17 mouse cellular contexts compared by ENCODE assay signal in genomic region chr1:179045856-179046714, GRCm38 (mm10).
DNase-seq lines count a peak whose midpoint lies in the region; ATAC-seq and TF ChIP-seq lines count a peak whose summit lies in the region.
"Had no signal": no experiment of that assay in that cellular context is flagged by ENCODE, and none has a peak within 500 bp of the region (broad histone marks: within the 10 kb centered on the region; RNA-seq: fewer than 3 reads in every experiment).

No protein-coding gene starts in this region.

- H3K4me1 ChIP-seq in liver, embryonic 15.5 days (replicated peaks) = peaks cover 3% of the 10 kb centered on the region; the same call in 1 of the 2 replicates
- H3K4me1 ChIP-seq in bone marrow macrophage, adult 2 months (ENCODE audit: control insufficient read depth, insufficient read depth, low read length) = peaks cover 29% of the 10 kb centered on the region
- H3K4me1 ChIP-seq in liver, postnatal 0 days (ENCODE audit: insufficient read depth) = peaks cover 5% of the 10 kb centered on the region; the same call in 1 of the 2 replicates

- 57% methylated on average over 17 of the region's 17 CpGs for WGBS in liver, embryonic 15.5 days (ENCODE audit: insufficient replicate concordance)
- WGBS in liver, postnatal 0 days (ENCODE audit: insufficient replicate concordance) = 57% methylated on average over 17 of the region's 17 CpGs

- no peak for DNase-seq in liver
- peak; percentile 44 for DNase-seq in liver, postnatal 0 days
- no peak for DNase-seq in right cerebral cortex, postnatal 10 days (ENCODE audit: low spot score in 2 of 2)
- no peak for DNase-seq in urinary bladder, postnatal 4 days (ENCODE audit: low spot score in 2 of 2)
- DNase-seq: adrenal gland, postnatal 25 days; cerebellum, adult 2 months; gastrocnemius, postnatal 25 days; heart, postnatal 10 days; kidney, adult 11 months; left cerebral cortex, postnatal 4 days; right cerebral cortex, postnatal 14 days had no signal

- H3K4me3 ChIP-seq in liver, embryonic 15.5 days (replicated peaks) = no peak overlapping the region
- no peak overlapping the region for H3K4me3 ChIP-seq in bone marrow macrophage, adult 2 months (ENCODE audit: insufficient read depth, low read length)
- H3K4me3 ChIP-seq in liver, postnatal 0 days (ENCODE audit: low read depth, low read length) = no peak overlapping the region
- H3K4me3 ChIP-seq: layer of hippocampus, adult 2 months; midbrain, embryonic 10.5 days; neural tube, embryonic 12.5 days had no signal

- H3K4me2 ChIP-seq in liver, embryonic 15.5 days = no peak overlapping the region
- H3K4me2 ChIP-seq in liver, postnatal 0 days (ENCODE audit: low read depth, low read length) = peak overlapping the region; percentile 22; the same call in 1 of the 2 replicates
- H3K4me2 ChIP-seq: neural tube, embryonic 12.5 days had no signal

- no peak overlapping the region for H3K9ac ChIP-seq in liver, embryonic 15.5 days
- H3K9ac ChIP-seq in liver, postnatal 0 days (replicated peaks) = no peak overlapping the region
- H3K9ac ChIP-seq: neural tube, embryonic 12.5 days had no signal

- TF ChIP-seq CTCF in bone marrow macrophage, adult 2 months (IDR thresholded peaks at IDR 0.05; ENCODE audit: low read depth, low read length) = no peak
- TF ChIP-seq CTCF in liver, postnatal 0 days (IDR thresholded peaks at IDR 0.05; ENCODE audit: low read depth) = no peak

- peak overlapping the region; percentile 68 for H3K27ac ChIP-seq in liver, embryonic 15.5 days (replicated peaks)
- peak overlapping the region; percentile 59 for H3K27ac ChIP-seq in bone marrow macrophage, adult 2 months (ENCODE audit: insufficient read depth, low read depth, low read length)
- H3K27ac ChIP-seq in liver, postnatal 0 days (ENCODE audit: low read depth) = peak overlapping the region; percentile 69
- H3K27ac ChIP-seq: layer of hippocampus, adult 2 months; midbrain, embryonic 10.5 days; neural tube, embryonic 12.5 days had no signal

- H3K27me3 ChIP-seq in liver, embryonic 15.5 days = no peaks in the 10 kb centered on the region
- no peaks in the 10 kb centered on the region for H3K27me3 ChIP-seq in liver, postnatal 0 days (ENCODE audit: insufficient read depth, low read length)
- H3K27me3 ChIP-seq: neural tube, embryonic 12.5 days had no signal

- H3K9me3 ChIP-seq in liver, embryonic 15.5 days (replicated peaks) = no peaks in the 10 kb centered on the region
- H3K9me3 ChIP-seq in liver, postnatal 0 days (ENCODE audit: low read length) = no peaks in the 10 kb centered on the region
- H3K9me3 ChIP-seq: midbrain, embryonic 10.5 days; neural tube, embryonic 12.5 days had no signal

- peak; percentile 32; the same call in 1 of the 2 replicates for TF ChIP-seq EP300 in liver, postnatal 0 days (IDR thresholded peaks at IDR 0.05; ENCODE audit: low read depth)

- no peaks in the 10 kb centered on the region for H3K36me3 ChIP-seq in liver, embryonic 15.5 days (replicated peaks)
- H3K36me3 ChIP-seq in liver, postnatal 0 days (replicated peaks; ENCODE audit: insufficient read depth, low read length) = no peaks in the 10 kb centered on the region
- H3K36me3 ChIP-seq: midbrain, embryonic 10.5 days; neural tube, embryonic 12.5 days had no signal

- peak; percentile 66 for ATAC-seq in liver, embryonic 15.5 days (ENCODE audit: insufficient read depth)
- peak; percentile 74 for ATAC-seq in liver, postnatal 0 days
- ATAC-seq in neutrophil, adult 5-6 weeks (ENCODE audit: extremely low read depth, insufficient number of reproducible peaks, low FRiP score, poor library complexity, severe bottlenecking) = peak; percentile 67

- no peak for TF ChIP-seq POLR2A in bone marrow macrophage, adult 2 months (IDR thresholded peaks at IDR 0.05; ENCODE audit: borderline replicate concordance, low read depth, low read length)
